Mouse (Mus musculus) myocyte (in vitro differentiated cells): Measurements from ENCODE around the gene Apom. TPM values are rescaled to one million over a fixed set of nuclear protein-coding genes. Genes with fewer than 3 reads are reported as not detected.

Experiments used
- H3K27me3 ChIP-seq: one replicate; pipeline ENCODE4 v1.6.1; 2011; ENCODE audit not compliant: control insufficient read depth, insufficient read depth, insufficient read length
- H3K36me3 ChIP-seq: one replicate; pipeline ENCODE4 v1.6.1; 2011; ENCODE audit not compliant: control insufficient read depth, insufficient read depth
- H3K4me2 ChIP-seq: one replicate; pipeline ENCODE4 v1.6.1; 2011; ENCODE audit warnings: low read depth, control low read depth
- H3K4me3 ChIP-seq: one replicate; pipeline ENCODE4 v1.5.1; 2011; ENCODE audit warnings: mild to moderate bottlenecking, control low read depth, moderate library complexity
- H3K79me2 ChIP-seq: one replicate; pipeline ENCODE4 v1.6.1; 2011; ENCODE audit not compliant: control insufficient read depth, insufficient read depth
- H3ac ChIP-seq: one replicate; pipeline ENCODE4 v1.6.1; 2011; ENCODE audit not compliant: control insufficient read depth, insufficient read length
- CEBPB ChIP-seq: IDR thresholded peaks from 2 replicates; pipeline ENCODE4 v1.6.1; 2011; ENCODE audit warnings: mild to moderate bottlenecking, moderate library complexity; ENCODE audit not compliant: poor library complexity, insufficient read depth, severe bottlenecking
- E2F4 ChIP-seq: IDR thresholded peaks from one replicate; pipeline ENCODE4 v1.6.1; 2011; ENCODE audit warnings: mild to moderate bottlenecking, control low read depth, moderate library complexity; ENCODE audit not compliant: insufficient read depth
- MAX ChIP-seq: IDR thresholded peaks from one replicate; pipeline ENCODE4 v1.6.1; 2011; ENCODE audit warnings: low read depth, mild to moderate bottlenecking, control low read depth
- MYOD1 ChIP-seq, 3 experiments: IDR thresholded peaks; one replicate each; pipeline ENCODE4 v1.6.1; 2011; ENCODE audit warnings: control low read depth in 2 of 3, low read depth in 2 of 3, mild to moderate bottlenecking in 2 of 3, moderate library complexity in 1 of 3; ENCODE audit not compliant: insufficient read length in 2 of 3, control insufficient read depth in 1 of 3
- MYOG ChIP-seq, 3 experiments: IDR thresholded peaks; one replicate each; pipeline ENCODE4 v1.6.1; 2011; ENCODE audit warnings: control low read depth in 2 of 3, low read depth in 2 of 3, mild to moderate bottlenecking in 2 of 3; ENCODE audit not compliant: insufficient read length in 2 of 3, control insufficient read depth in 1 of 3, insufficient read depth in 1 of 3
- POLR2A ChIP-seq: IDR thresholded peaks from one replicate; pipeline ENCODE4 v1.6.1; 2011; ENCODE audit warnings: low read depth, mild to moderate bottlenecking, control low read depth, moderate library complexity; ENCODE audit not compliant: insufficient read length
- POLR2AphosphoS2 ChIP-seq: IDR thresholded peaks from one replicate; pipeline ENCODE4 v1.6.1; 2011; ENCODE audit warnings: low read depth, control low read depth; ENCODE audit not compliant: insufficient read length
- REST ChIP-seq: IDR thresholded peaks from one replicate; pipeline ENCODE4 v1.6.1; 2011; ENCODE audit warnings: mild to moderate bottlenecking, control low read depth, moderate library complexity; ENCODE audit not compliant: insufficient read depth, insufficient read length
- SRF ChIP-seq: IDR thresholded peaks from one replicate; pipeline ENCODE4 v1.6.1; 2011; ENCODE audit warnings: low read depth; ENCODE audit not compliant: control insufficient read depth, insufficient read length
- TCF12 ChIP-seq: IDR thresholded peaks from one replicate; pipeline ENCODE4 v1.6.1; 2011; ENCODE audit warnings: mild to moderate bottlenecking, control low read depth; ENCODE audit not compliant: poor library complexity, insufficient read depth, severe bottlenecking
- TCF3 ChIP-seq: IDR thresholded peaks from one replicate; pipeline ENCODE4 v1.6.1; 2011; ENCODE audit warnings: low read depth, control low read depth; ENCODE audit not compliant: insufficient read length
- USF1 ChIP-seq: IDR thresholded peaks from one replicate; pipeline ENCODE4 v1.6.1; 2011; ENCODE audit warnings: low read depth, mild to moderate bottlenecking, control low read depth, moderate library complexity
- polyA plus RNA-seq: library from polyadenylated mRNA; unstranded; fragments of >200 nt; fragmentation: generic; extraction: Trizol; gene quantifications from one replicate; pipeline ENCODE4 v1.2.1, GENCODE M21; 2012; ENCODE audit warnings: missing spikeins

Gene Apom
- polyA plus RNA-seq = 0.18 TPM

DNA sequence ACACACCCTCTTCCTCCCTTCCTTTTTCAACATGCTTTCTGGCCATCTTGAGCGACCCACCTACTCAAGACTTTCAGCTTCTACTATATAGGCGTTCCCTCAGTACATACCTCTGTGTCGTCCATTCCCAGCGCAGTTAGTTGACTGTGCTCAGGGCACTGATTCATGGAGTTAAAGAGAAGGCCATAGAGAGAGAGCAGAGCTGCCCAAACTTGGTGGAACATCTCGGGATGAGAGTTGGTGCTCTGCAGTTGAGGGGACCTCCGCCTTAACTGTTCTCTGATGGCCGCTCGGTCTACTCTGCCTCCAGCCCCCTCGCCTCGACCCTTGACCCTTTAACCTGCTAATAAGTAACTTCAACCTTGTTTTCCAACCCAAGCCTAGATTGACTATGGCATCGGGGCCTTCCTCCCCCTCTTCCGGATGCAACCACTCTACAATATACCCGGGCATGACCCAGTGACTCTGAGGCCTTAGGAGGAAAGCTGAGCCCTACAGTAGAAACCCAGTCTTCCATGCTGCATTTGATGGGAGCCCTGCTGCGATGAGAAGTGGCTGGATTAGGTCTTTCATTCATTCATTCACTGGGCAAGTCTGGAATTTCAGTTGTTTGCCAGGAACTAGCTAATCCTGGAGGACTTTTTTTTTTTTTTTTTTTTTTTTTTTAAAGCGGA lies at the start of gene Apom:
Gene Apom (minus strand): TSS at position 551 of the 674 bp plus-strand sequence.
- Histone ChIP-seq H3K36me3 (no peaks in the 10 kb centered on the region), H3K79me2 (peaks cover 33% of the 10 kb centered on the region), H3ac (no peak within 1 kb of the TSS), H3K27me3 (no peaks in the 10 kb centered on the region), H3K4me3 (no peak within 1 kb of the TSS), H3K4me2 (no peak within 1 kb of the TSS)
- TF ChIP-seq E2F4 (no peak), REST (no peak), USF1 (no peak), CEBPB (no peak), MYOD1 (IDR thresholded peaks at IDR 0.05; ENCODE audit: control insufficient read depth in 1 of 3, insufficient read length in 2 of 3, low read depth in 2 of 3) (no peak), SRF (no peak), TCF3 (no peak), POLR2A (no peak), MAX (no peak), TCF12 (no peak), POLR2AphosphoS2 (no peak), MYOG (IDR thresholded peaks at IDR 0.05; ENCODE audit: control insufficient read depth in 1 of 3, insufficient read depth in 1 of 3, insufficient read length in 2 of 3, low read depth in 2 of 3) (no peak)

DNA sequence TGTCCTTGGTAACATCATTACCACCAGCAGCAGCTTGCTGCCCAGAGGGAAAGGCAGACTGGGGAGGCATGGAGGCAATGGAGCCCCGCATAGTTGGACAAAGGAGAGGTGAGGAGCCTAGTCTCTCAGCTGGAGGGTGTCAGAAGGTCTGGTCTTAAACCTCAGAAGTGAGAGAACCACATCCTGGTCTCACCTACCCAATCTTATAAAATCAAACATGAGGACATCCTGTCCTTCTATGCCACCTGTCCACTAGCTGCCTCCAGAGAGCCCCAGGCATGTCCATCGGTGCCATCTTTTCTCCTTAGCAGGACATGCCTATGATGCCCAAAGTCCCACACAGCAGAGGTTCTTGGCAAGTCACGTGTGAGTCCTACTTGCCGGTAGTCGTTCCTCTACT lies 48.2 kb upstream of the Apom start:
- Histone ChIP-seq H3ac (no peak overlapping the region), H3K79me2 (no peaks in the 10 kb centered on the region), H3K4me3 (no peak overlapping the region), H3K4me2 (no peak overlapping the region), H3K36me3 (no peaks in the 10 kb centered on the region), H3K27me3 (no peaks in the 10 kb centered on the region)
- no peak for TF ChIP-seq MYOG (IDR thresholded peaks at IDR 0.05; ENCODE audit: control insufficient read depth in 1 of 3, insufficient read depth in 1 of 3, insufficient read length in 2 of 3, low read depth in 2 of 3)
- TF ChIP-seq MYOD1 (IDR thresholded peaks at IDR 0.05; ENCODE audit: control insufficient read depth in 1 of 3, insufficient read length in 2 of 3, low read depth in 2 of 3) = no peak
- no peak for TF ChIP-seq TCF3
- TF ChIP-seq MAX = no peak
- no peak for TF ChIP-seq CEBPB
- no peak for TF ChIP-seq REST
- TF ChIP-seq TCF12 = no peak
- no peak for TF ChIP-seq SRF
- no peak for TF ChIP-seq POLR2A
- no peak for TF ChIP-seq POLR2AphosphoS2
- TF ChIP-seq E2F4 = no peak
- TF ChIP-seq USF1 = no peak

DNA sequence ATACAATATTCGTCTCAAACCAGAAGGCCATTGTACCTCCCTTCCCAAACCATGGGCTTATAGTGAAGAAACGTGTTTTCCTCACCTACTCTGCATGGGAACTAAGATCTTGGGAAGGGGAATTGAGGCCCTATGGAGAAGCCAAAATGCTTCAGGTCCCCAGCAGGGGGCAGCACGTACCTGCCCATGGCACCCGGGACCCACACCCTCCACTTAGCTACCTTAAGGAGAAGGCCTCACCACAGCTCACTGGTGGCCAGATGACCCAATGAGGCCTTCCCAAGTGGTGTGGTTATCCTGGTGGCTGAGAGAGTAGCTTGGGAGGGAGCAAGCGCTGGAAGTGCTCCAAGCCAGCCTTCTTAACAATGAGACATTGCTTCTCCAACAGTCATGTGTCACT lies 46.7 kb upstream of the Apom start:
- Histone ChIP-seq H3K36me3 (no peaks in the 10 kb centered on the region), H3K4me2 (no peak overlapping the region), H3K4me3 (no peak overlapping the region), H3K79me2 (no peaks in the 10 kb centered on the region), H3K27me3 (no peaks in the 10 kb centered on the region), H3ac (no peak overlapping the region)
- TF ChIP-seq MYOD1 (IDR thresholded peaks at IDR 0.05; ENCODE audit: control insufficient read depth in 1 of 3, insufficient read length in 2 of 3, low read depth in 2 of 3) (no peak), SRF (no peak), TCF12 (no peak), MYOG (IDR thresholded peaks at IDR 0.05; ENCODE audit: control insufficient read depth in 1 of 3, insufficient read depth in 1 of 3, insufficient read length in 2 of 3, low read depth in 2 of 3) (no peak), TCF3 (no peak), REST (no peak), CEBPB (no peak)

DNA sequence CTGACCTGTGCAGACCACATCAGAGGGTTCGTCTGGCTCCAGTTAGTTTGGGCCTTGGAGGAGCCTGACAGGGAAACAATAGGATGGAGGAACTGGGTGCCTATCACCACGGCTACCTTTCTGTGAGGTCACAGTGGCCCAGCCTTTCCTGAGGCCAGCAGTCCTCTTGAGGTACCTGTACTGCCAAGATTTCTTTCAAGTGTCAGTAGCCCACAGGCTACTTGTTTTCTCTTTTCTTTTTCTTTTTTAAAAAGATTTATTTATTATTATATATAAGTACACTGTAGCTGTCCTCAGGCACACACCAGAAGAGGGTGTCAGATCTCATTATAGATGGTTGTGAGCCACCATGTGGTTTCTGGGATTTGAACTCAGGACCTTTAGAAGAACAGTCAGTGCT lies 44.1 kb upstream of the Apom start, which contains the start of gene Aif1:
Gene Aif1 (minus strand): TSS at position 101 of the 400 bp plus-strand sequence.
- Histone ChIP-seq H3K79me2 (no peaks in the 10 kb centered on the region), H3K27me3 (no peaks in the 10 kb centered on the region), H3K4me3 (no peak within 1 kb of the TSS), H3ac (no peak within 1 kb of the TSS), H3K36me3 (no peaks in the 10 kb centered on the region), H3K4me2 (no peak within 1 kb of the TSS)
- TF ChIP-seq POLR2A = no peak
- TF ChIP-seq E2F4 = no peak
- TF ChIP-seq MYOD1 (IDR thresholded peaks at IDR 0.05; ENCODE audit: control insufficient read depth in 1 of 3, insufficient read length in 2 of 3, low read depth in 2 of 3) = no peak
- TF ChIP-seq TCF3 = no peak
- TF ChIP-seq POLR2AphosphoS2 = no peak
- no peak for TF ChIP-seq CEBPB
- TF ChIP-seq MAX = no peak
- TF ChIP-seq USF1 = no peak
- no peak for TF ChIP-seq TCF12
- no peak for TF ChIP-seq REST
- no peak for TF ChIP-seq MYOG (IDR thresholded peaks at IDR 0.05; ENCODE audit: control insufficient read depth in 1 of 3, insufficient read depth in 1 of 3, insufficient read length in 2 of 3, low read depth in 2 of 3)
- TF ChIP-seq SRF = no peak
